Mouse (Mus musculus): ENCODE results near the gene Acox2. TPM values are rescaled to one million over a fixed set of nuclear protein-coding genes. Genes with fewer than 3 reads are reported as not detected.

Gene Acox2
- total and polyA plus RNA-seq, 3 experiments, result not detected

DNA sequence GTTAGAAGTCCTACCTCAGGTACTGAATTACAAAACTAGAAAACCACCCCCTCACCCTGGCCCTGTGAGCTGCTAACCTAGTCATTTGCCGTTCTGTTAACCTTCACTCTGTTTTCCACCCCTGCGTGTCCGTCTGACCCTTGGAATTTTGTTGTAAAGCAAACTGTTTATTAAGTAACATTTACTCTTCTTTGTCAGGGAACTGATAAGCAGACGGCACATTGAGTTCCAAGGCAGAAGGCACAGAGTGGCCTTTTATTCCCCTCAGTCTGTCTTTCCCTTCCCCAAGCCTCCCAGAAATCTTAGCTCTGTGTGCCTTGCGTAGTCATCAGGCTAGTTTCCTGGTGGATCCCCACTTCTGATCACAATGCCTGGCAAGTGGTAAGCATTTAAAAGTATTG is 14.9 kb downstream of the Acox2 start:
- Histone ChIP-seq H3K27me3 (ENCODE audit: insufficient read depth, low read length) (peaks cover 8% of the 10 kb centered on the region), H3K36me3 (replicated peaks) (no peaks in the 10 kb centered on the region), H3K4me1 (ENCODE audit: insufficient read depth, low read depth, low read length) (no peaks in the 10 kb centered on the region), H3K9me3 (replicated peaks) (no peaks in the 10 kb centered on the region), H3K4me3 (ENCODE audit: low read depth, low read length) (no peak overlapping the region)
- TF ChIP-seq CTCF (IDR thresholded peaks at IDR 0.05; ENCODE audit: low read depth, low read length), result no peak
- no peak for TF ChIP-seq POLR2AphosphoS5 (IDR thresholded peaks at IDR 0.05; ENCODE audit: insufficient replicate concordance, low read depth, low read length)
- TF ChIP-seq GATA1 (IDR thresholded peaks at IDR 0.05; ENCODE audit: borderline replicate concordance, low read length), result no peak
- no peak for TF ChIP-seq GATA2 (IDR thresholded peaks at IDR 0.05; ENCODE audit: borderline replicate concordance, low read depth, low read length)
- no peak for TF ChIP-seq TAL1 (conservative IDR thresholded peaks at IDR 0.05; ENCODE audit: low read depth, low read length)
- ATAC-seq (ENCODE audit: extremely low read depth, insufficient number of reproducible peaks, low FRiP score, poor library complexity, severe bottlenecking) (no peak), DNase-seq (ENCODE audit: low spot score) (no peak)

DNA sequence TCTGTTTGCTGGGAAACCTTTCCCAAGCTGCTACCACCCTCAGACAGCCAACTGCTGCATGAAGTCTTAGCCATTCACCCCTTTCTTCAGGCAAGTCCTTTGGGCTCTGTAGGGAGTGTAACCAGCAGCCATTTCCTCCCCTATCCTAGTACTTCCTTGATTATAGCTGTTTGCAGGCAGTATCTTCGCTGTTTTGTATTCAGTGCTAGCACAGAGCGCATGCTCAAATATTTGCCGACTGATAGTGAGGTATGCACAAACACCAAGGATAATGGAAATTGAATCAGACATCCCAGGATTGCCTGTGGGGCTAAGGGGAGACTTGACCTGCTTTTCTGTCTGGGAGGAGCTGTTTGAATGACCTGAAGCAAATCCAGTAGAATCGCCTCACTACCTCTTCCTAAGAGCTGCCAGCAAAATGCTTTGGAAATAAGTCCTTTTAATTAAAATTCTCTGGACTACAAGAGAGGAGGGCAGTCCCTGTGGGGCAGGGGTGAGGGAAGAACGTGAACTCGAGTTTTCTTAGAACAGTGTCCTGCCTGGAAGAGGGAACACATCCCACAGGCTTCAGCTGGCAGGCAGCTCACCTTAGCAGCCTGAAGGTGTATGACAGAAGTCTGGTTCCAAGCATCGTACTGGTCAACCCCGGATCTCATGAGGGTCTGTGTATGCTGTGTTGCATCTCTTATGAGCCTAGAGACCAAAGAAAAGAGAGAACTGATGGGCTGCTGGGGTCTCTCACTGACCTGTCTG is 15.8 kb downstream of the Acox2 start:
- Histone ChIP-seq H3K27me3 (ENCODE audit: insufficient read depth, low read length) (peaks cover 8% of the 10 kb centered on the region), H3K4me1 (ENCODE audit: insufficient read depth, low read depth, low read length) (no peaks in the 10 kb centered on the region), H3K36me3 (replicated peaks) (no peaks in the 10 kb centered on the region), H3K9me3 (replicated peaks) (no peaks in the 10 kb centered on the region), H3K4me3 (ENCODE audit: low read depth, low read length) (no peak overlapping the region)
- no peak for TF ChIP-seq CTCF (IDR thresholded peaks at IDR 0.05; ENCODE audit: low read depth, low read length)
- no peak for TF ChIP-seq GATA2 (IDR thresholded peaks at IDR 0.05; ENCODE audit: borderline replicate concordance, low read depth, low read length)
- TF ChIP-seq GATA1 (IDR thresholded peaks at IDR 0.05; ENCODE audit: borderline replicate concordance, low read length), result no peak
- TF ChIP-seq POLR2AphosphoS5 (IDR thresholded peaks at IDR 0.05; ENCODE audit: insufficient replicate concordance, low read depth, low read length), result no peak
- TF ChIP-seq TAL1 (conservative IDR thresholded peaks at IDR 0.05; ENCODE audit: low read depth, low read length), result no peak
- DNase-seq (ENCODE audit: low spot score), result no peak
- ATAC-seq (ENCODE audit: extremely low read depth, insufficient number of reproducible peaks, low FRiP score, poor library complexity, severe bottlenecking), result no peak

DNA sequence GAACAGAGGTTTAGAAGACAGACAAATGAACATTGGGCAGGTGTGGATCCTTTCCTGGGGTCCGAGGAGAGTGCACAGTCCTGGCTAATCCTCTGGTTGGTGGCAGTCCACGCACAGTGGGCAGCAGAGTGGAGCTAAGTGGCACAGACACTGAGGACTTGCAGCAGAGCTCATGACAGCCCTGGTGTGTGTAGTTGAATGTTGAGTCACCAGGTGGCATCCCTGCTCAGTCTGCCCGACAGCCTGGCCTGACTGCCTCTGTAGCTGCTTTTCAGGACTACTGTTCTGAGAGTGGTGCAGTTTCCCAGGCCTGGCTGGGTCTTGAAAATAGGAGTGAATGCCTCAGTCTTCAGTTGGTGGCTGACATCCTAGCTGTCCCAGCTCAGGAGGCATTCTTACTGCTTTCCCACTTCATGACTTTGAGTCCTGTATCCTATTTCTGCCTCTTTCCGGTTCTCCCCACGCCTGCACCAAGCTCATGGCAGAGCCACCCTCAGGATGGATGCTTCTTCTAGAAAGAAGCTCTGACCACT is 16.7 kb downstream of the Acox2 start:
- H3K4me1 ChIP-seq (ENCODE audit: insufficient read depth, low read depth, low read length), result no peaks in the 10 kb centered on the region
- H3K36me3 ChIP-seq (replicated peaks), result no peaks in the 10 kb centered on the region
- H3K9me3 ChIP-seq (replicated peaks), result no peaks in the 10 kb centered on the region
- ATAC-seq (ENCODE audit: extremely low read depth, insufficient number of reproducible peaks, low FRiP score, poor library complexity, severe bottlenecking) (no peak), DNase-seq (ENCODE audit: low spot score) (no peak)
- TF ChIP-seq TAL1 (conservative IDR thresholded peaks at IDR 0.05; ENCODE audit: low read depth, low read length), result no peak
- H3K4me3 ChIP-seq (ENCODE audit: low read depth, low read length), result no peak overlapping the region
- peaks cover 8% of the 10 kb centered on the region for H3K27me3 ChIP-seq (ENCODE audit: insufficient read depth, low read length)

- no peaks in the 10 kb centered on the region for H3K9me3 ChIP-seq (replicated peaks)
Observed at GRCm38 (mm10) chr14:8241816-8242215, 17.3 kb downstream of the Acox2 start.

GRCm38 (mm10) chr14:8233252-8233651 is 25.9 kb downstream of the Acox2 start:
- peak; percentile 86 for ATAC-seq (ENCODE audit: extremely low read depth, insufficient number of reproducible peaks, low FRiP score, poor library complexity, severe bottlenecking)
- Histone ChIP-seq H3K9me3 (replicated peaks) (no peaks in the 10 kb centered on the region), H3K36me3 (replicated peaks) (no peaks in the 10 kb centered on the region), H3K4me1 (ENCODE audit: insufficient read depth, low read depth, low read length) (peaks cover 4% of the 10 kb centered on the region; the same call in 1 of the 2 replicates), H3K27me3 (ENCODE audit: insufficient read depth, low read length) (0 out of 2 replicates have a peak, but pooled peaks cover 4% of the 10 kb centered on the region), H3K4me3 (ENCODE audit: low read depth, low read length) (no peak overlapping the region)
- no peak for DNase-seq (ENCODE audit: low spot score)
- no peak for TF ChIP-seq CTCF (IDR thresholded peaks at IDR 0.05; ENCODE audit: low read depth, low read length)
- TF ChIP-seq POLR2AphosphoS5 (IDR thresholded peaks at IDR 0.05; ENCODE audit: insufficient replicate concordance, low read depth, low read length), result no peak
- TF ChIP-seq GATA1 (IDR thresholded peaks at IDR 0.05; ENCODE audit: borderline replicate concordance, low read length), result no peak
- TF ChIP-seq TAL1 (conservative IDR thresholded peaks at IDR 0.05; ENCODE audit: low read depth, low read length), result no peak
- TF ChIP-seq GATA2 (IDR thresholded peaks at IDR 0.05; ENCODE audit: borderline replicate concordance, low read depth, low read length), result no peak

More at GRCm38 (mm10) chr14:8241816-8242215, 17.3 kb downstream of the Acox2 start:
- ATAC-seq (ENCODE audit: extremely low read depth, insufficient number of reproducible peaks, low FRiP score, poor library complexity, severe bottlenecking) (no peak), DNase-seq (ENCODE audit: low spot score) (no peak)
- TF ChIP-seq POLR2AphosphoS5 (IDR thresholded peaks at IDR 0.05; ENCODE audit: insufficient replicate concordance, low read depth, low read length), result no peak
- no peak for TF ChIP-seq TAL1 (conservative IDR thresholded peaks at IDR 0.05; ENCODE audit: low read depth, low read length)
- TF ChIP-seq GATA1 (IDR thresholded peaks at IDR 0.05; ENCODE audit: borderline replicate concordance, low read length), result no peak
- no peak for TF ChIP-seq GATA2 (IDR thresholded peaks at IDR 0.05; ENCODE audit: borderline replicate concordance, low read depth, low read length)
- TF ChIP-seq CTCF (IDR thresholded peaks at IDR 0.05; ENCODE audit: low read depth, low read length), result no peak
- no peak overlapping the region for H3K4me3 ChIP-seq (ENCODE audit: low read depth, low read length)
- no peaks in the 10 kb centered on the region for H3K36me3 ChIP-seq (replicated peaks)
- no peaks in the 10 kb centered on the region for H3K4me1 ChIP-seq (ENCODE audit: insufficient read depth, low read depth, low read length)
- peaks cover 8% of the 10 kb centered on the region for H3K27me3 ChIP-seq (ENCODE audit: insufficient read depth, low read length)

- ATAC-seq (ENCODE audit: extremely low read depth, insufficient number of reproducible peaks, low FRiP score, poor library complexity, severe bottlenecking) (no peak), DNase-seq (ENCODE audit: low spot score) (no peak)
- Histone ChIP-seq H3K27me3 (ENCODE audit: insufficient read depth, low read length) (0 out of 2 replicates have a peak, but pooled peaks cover 4% of the 10 kb centered on the region), H3K4me1 (ENCODE audit: insufficient read depth, low read depth, low read length) (peaks cover 4% of the 10 kb centered on the region; the same call in 1 of the 2 replicates), H3K4me3 (ENCODE audit: low read depth, low read length) (no peak overlapping the region), H3K36me3 (replicated peaks) (no peaks in the 10 kb centered on the region), H3K9me3 (replicated peaks) (no peaks in the 10 kb centered on the region)
- TF ChIP-seq CTCF (IDR thresholded peaks at IDR 0.05; ENCODE audit: low read depth, low read length) (no peak), GATA1 (IDR thresholded peaks at IDR 0.05; ENCODE audit: borderline replicate concordance, low read length) (no peak), GATA2 (IDR thresholded peaks at IDR 0.05; ENCODE audit: borderline replicate concordance, low read depth, low read length) (no peak), POLR2AphosphoS5 (IDR thresholded peaks at IDR 0.05; ENCODE audit: insufficient replicate concordance, low read depth, low read length) (no peak), TAL1 (conservative IDR thresholded peaks at IDR 0.05; ENCODE audit: low read depth, low read length) (no peak)
Observed at GRCm38 (mm10) chr14:8232155-8232910, 26.8 kb downstream of the Acox2 start.
